Mouse (Mus musculus) heart, adult 2 months (tissue): ENCODE results near the gene Aldh1l1. TPM values are rescaled to one million over a fixed set of nuclear protein-coding genes. Genes with fewer than 3 reads are reported as not detected.

Experiments
- DNase-seq, 2 experiments: peaks; one replicate each; pipeline ENCODE4 v3.0.0; 2021
- H3K27ac ChIP-seq: fragments of 200-600 bp; 2 replicates; pipeline ENCODE4 v1.8.1; 2022
- H3K27me3 ChIP-seq: fragments of 200-500 bp; 2 replicates; pipeline ENCODE4 v1.6.1; 2012; ENCODE audit warnings: mild to moderate bottlenecking, low read length, inconsistent platforms, mixed read lengths; ENCODE audit not compliant: control insufficient read depth, insufficient read depth
- H3K36me3 ChIP-seq: fragments of 200-500 bp; 2 replicates; pipeline ENCODE4 v1.6.1; 2012; ENCODE audit warnings: low read length, inconsistent platforms; ENCODE audit not compliant: control insufficient read depth, insufficient read depth
- H3K4me1 ChIP-seq: fragments of 200-500 bp; 2 replicates; pipeline ENCODE4 v1.6.1; 2011; ENCODE audit warnings: low read length; ENCODE audit not compliant: control insufficient read depth, insufficient read depth
- H3K4me3 ChIP-seq: fragments of 200-600 bp; 2 replicates; pipeline ENCODE4 v1.8.1; 2022
- H3K79me2 ChIP-seq: fragments of 200-500 bp; replicated peaks from 2 replicates; pipeline ENCODE4 v1.6.1; 2012; ENCODE audit warnings: mild to moderate bottlenecking, inconsistent platforms, low read length, moderate library complexity, mixed read lengths; ENCODE audit not compliant: control insufficient read depth, insufficient read depth
- H3K9ac ChIP-seq: fragments of 200-500 bp; 2 replicates; pipeline ENCODE4 v1.6.1; 2012; ENCODE audit warnings: low read depth, mild to moderate bottlenecking, control low read depth, inconsistent platforms, low read length, mixed read lengths
- CTCF ChIP-seq: fragments of 200-600 bp; IDR thresholded peaks from 2 replicates; pipeline ENCODE4 v1.8.1; 2022; ENCODE audit warnings: antibody characterized with exemption, mild to moderate bottlenecking, moderate library complexity
- EP300 ChIP-seq: fragments of 200-500 bp; IDR thresholded peaks from 2 replicates; pipeline ENCODE4 v1.6.1; 2011; ENCODE audit warnings: low read depth, low read length, control low read depth; ENCODE audit not compliant: insufficient read depth
- POLR2A ChIP-seq: fragments of 200-500 bp; IDR thresholded peaks from 2 replicates; pipeline ENCODE4 v1.6.1; 2011; ENCODE audit warnings: mild to moderate bottlenecking, low read depth, low read length, control low read depth; ENCODE audit not compliant: insufficient read depth
- WGBS: fragments of 180-500 bp; shearing (Covaris S2); methylation state at CpG from one replicate; pipeline ENCODE4 v1.1.7; 2018; 5-methylcytosine and 5-hydroxymethylcytosine counted together
- intact Hi-C: fragments of 180-260 bp; cut with DNase I; formaldehyde crosslinking; loops from one replicate; pipeline ENCODE4 v1.15.1; 2025
- polyA plus RNA-seq: library from polyadenylated mRNA; depleted of rRNA; stranded (reverse); fragments of >200 nt; gene quantifications from 2 replicates; pipeline ENCODE4 v1.2.3, GENCODE M21; 2012
- total RNA-seq, 2 experiments: library from RNA; stranded (reverse); gene quantifications; 2 replicates each; pipeline ENCODE4 v1.2.3; 2021

Gene Aldh1l1
- total and polyA plus RNA-seq, 3 experiments = 2.5 to 3.7 (median 3.2) TPM

DNA sequence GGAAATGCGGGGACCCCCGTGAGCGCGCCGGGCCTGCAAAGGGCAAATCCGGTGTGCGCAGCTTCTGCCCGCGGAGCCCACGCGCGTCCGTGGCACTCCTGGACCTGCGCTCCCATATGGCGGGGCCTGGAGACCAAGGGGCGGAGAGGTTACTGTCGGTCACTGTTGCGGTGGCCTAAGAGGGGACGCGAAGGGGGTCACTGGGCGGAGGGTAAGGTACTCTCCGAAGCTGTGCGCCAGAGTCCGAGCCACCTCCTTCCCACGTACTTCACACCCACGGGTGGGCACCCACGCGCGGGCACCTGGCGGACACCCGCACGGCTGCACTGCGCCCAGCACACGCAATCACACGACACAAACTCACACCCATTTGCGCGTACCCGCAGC lies 23.4 kb upstream of the Aldh1l1 start:
- Histone ChIP-seq H3K27ac (peak overlapping the region; percentile 98), H3K4me1 (peaks cover 17% of the 10 kb centered on the region), H3K9ac (peak overlapping the region; percentile 86), H3K36me3 (peaks cover 7% of the 10 kb centered on the region; the same call in 1 of the 2 replicates), H3K4me3 (peak overlapping the region; percentile 94), H3K27me3 (no peaks in the 10 kb centered on the region), H3K79me2 (no peaks in the 10 kb centered on the region)
- 2% methylated on average over 38 of the region's 38 CpGs for WGBS
- peak in 1 of 2 experiments; percentile 68 for DNase-seq
- intact Hi-C loops = loop anchor here (1.0 to 10.0 kb wide), 3 partner anchors 44 to 1118 kb away; no protein-coding TSS in a partner anchor
- TF ChIP-seq CTCF = no peak
- no peak for TF ChIP-seq EP300
- TF ChIP-seq POLR2A = no peak

DNA sequence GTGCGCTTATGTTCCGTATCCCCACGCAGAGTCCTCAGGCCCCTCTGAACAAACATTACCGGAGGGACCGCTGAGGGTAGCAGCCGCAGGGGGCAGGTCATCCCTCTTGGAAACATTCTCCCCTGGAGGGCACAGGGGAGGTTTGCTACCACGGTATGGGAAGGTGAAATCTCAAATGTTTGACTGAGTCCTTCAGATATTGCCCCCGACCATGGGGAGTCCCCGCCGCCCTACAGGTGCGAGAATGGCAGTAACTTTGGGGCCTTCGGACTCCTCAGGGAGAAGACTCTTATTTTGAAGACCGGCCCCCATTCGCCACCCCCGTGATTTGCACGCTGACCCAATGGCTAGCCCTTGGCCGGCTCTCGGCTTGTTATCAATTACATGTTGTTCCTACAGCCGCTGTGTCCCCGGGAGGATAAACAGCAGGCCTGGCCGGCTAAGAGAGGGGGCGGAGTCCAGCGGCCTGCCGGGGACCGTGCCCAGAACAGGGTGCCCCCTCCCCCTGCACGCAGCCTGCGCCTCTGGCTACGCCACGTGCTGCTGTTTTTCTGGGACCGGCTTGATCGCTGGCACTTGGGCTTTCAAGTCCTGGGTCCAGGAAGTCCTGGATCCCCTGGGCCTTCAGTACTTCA lies 22.9 kb upstream of the Aldh1l1 start:
- intact Hi-C loops = loop anchor here (1.0 to 10.0 kb wide), 2 partner anchors 44 to 1119 kb away; no protein-coding TSS in a partner anchor
- Histone ChIP-seq H3K4me1 (peaks cover 22% of the 10 kb centered on the region), H3K27me3 (no peaks in the 10 kb centered on the region), H3K9ac (peak overlapping the region; percentile 86), H3K27ac (peak overlapping the region; percentile 98), H3K36me3 (peaks cover 10% of the 10 kb centered on the region; the same call in 1 of the 2 replicates), H3K79me2 (0 out of 2 replicates have a peak, but pooled peaks cover 2% of the 10 kb centered on the region), H3K4me3 (peak overlapping the region; percentile 94)
- peak; percentile 94 to 97 for DNase-seq
- TF ChIP-seq POLR2A (peak; percentile 27; the same call in 1 of the 2 replicates), CTCF (peak; percentile 14; the same call in 1 of the 2 replicates), EP300 (peak; percentile 97)
- WGBS = under 1% methylated on average over 31 of the region's 31 CpGs

DNA sequence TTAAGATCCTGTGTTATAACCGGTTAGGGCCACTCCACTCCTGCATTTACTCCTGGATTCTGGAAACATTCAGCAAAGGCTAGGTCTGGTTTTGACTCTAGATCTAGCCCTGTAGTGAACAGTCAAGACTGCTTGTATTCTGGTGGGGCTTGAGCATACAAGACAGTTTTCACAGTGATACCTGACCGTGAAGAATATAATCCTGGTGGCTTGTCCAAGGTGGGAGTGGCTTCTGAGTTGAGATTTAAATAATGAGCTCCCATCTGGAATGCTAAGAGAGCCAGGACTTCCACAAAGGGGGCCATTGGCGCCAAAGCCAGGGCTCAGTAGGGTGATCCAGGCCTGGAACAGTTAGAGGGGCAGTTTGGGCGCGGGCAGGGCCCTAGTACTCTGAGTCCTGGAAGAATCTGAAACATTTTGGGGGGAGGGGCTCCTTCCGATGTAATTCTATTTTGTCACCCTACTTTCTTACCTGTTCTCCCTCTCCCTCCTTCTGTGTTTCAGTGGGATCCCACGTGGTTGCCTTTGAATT lies 22.3 kb upstream of the Aldh1l1 start:
- Histone ChIP-seq H3K27me3 (no peaks in the 10 kb centered on the region), H3K4me3 (peak overlapping the region; percentile 94), H3K27ac (peak overlapping the region; percentile 98), H3K4me1 (peaks cover 24% of the 10 kb centered on the region), H3K79me2 (0 out of 2 replicates have a peak, but pooled peaks cover 2% of the 10 kb centered on the region), H3K9ac (peak overlapping the region; percentile 55), H3K36me3 (peaks cover 10% of the 10 kb centered on the region; the same call in 1 of the 2 replicates)
- DNase-seq = peak in 1 of 2 experiments; percentile 47
- TF ChIP-seq EP300 (no peak), CTCF (no peak), POLR2A (no peak; the same call in 1 of the 2 replicates)
- 44% methylated on average over 7 of the region's 7 CpGs for WGBS
- intact Hi-C loops = loop anchor here (1.0 to 10.0 kb wide), 2 partner anchors 43 to 1119 kb away; no protein-coding TSS in a partner anchor

DNA sequence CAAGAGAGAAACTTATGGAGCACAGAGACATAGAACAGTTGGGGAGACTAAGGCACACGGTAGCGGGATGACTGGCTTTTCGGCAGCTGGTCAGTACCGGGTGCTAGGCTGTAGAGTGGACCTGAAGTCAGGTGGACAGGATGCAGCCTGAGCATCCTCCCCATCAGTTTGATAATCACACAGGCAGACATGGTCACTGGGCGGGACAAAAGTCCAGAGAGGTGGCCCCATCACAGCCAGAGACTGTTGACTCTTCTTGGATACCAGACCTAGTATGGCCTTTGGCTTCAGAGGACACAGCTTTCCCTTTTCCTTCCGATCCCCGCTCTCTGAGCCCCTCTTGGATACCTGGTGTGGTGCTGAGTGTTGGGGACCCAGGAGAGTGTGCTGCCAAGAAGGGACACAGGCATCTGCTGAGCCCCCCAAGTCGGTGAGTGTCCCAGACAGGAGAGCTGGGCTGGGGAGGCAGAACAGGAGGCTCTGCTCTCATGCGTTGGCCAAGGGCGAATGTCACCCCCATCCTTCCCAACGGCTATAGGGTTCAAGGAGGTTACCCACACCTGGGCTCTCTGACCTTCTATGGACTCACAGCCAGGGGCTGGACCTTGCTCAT lies 21.1 kb upstream of the Aldh1l1 start:
- 90% methylated on average over 11 of the region's 11 CpGs for WGBS
- H3K27ac ChIP-seq = peak overlapping the region; percentile 98
- peaks cover 10% of the 10 kb centered on the region; the same call in 1 of the 2 replicates for H3K36me3 ChIP-seq
- no peak overlapping the region for H3K9ac ChIP-seq
- H3K4me3 ChIP-seq = no peak overlapping the region
- 0 out of 2 replicates have a peak, but pooled peaks cover 2% of the 10 kb centered on the region for H3K79me2 ChIP-seq
- H3K4me1 ChIP-seq = peaks cover 35% of the 10 kb centered on the region
- DNase-seq = no peak
- no peaks in the 10 kb centered on the region for H3K27me3 ChIP-seq
- TF ChIP-seq CTCF (no peak), EP300 (no peak), POLR2A (no peak)
- intact Hi-C loops = loop anchor here (10.0 kb wide), 1 partner anchor 1120 kb away; no protein-coding TSS in a partner anchor

DNA sequence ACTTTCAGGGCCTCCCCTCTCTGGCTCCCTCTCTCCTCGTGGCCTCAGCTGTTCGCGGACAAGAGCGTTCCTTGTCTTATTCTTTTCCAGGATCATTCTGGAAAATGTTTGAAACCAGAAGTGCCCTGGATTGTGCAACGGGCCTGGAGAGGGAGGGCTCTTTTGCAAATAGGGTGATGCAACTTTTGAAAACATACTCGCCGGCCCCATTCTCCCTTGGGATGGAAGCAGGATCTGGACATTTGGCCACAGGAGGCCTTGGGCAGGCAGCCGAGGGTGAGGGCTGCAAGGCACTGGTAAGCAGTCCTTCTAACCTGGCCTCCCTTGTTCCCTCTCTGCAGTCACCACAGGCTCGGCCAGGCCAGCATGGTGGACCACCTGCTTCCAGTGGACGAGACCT lies 20.1 kb upstream of the Aldh1l1 start:
- Histone ChIP-seq H3K27ac (peak overlapping the region; percentile 58), H3K4me1 (peaks cover 44% of the 10 kb centered on the region), H3K79me2 (0 out of 2 replicates have a peak, but pooled peaks cover 2% of the 10 kb centered on the region), H3K27me3 (no peaks in the 10 kb centered on the region), H3K36me3 (peaks cover 14% of the 10 kb centered on the region; the same call in 1 of the 2 replicates), H3K9ac (0 out of 2 replicates have a peak overlapping the region, but pooled peaks have one; percentile 22), H3K4me3 (no peak overlapping the region)
- WGBS = 51% methylated on average over 10 of the region's 10 CpGs
- peak; percentile 83 for DNase-seq
- TF ChIP-seq CTCF (no peak), POLR2A (no peak), EP300 (no peak)
- intact Hi-C loops = loop anchor here (10.0 kb wide), 1 partner anchor 1121 kb away; no protein-coding TSS in a partner anchor
